Mouse (Mus musculus) intestine, embryonic 16.5 days (tissue): Measurements from ENCODE around the gene Hif3a. TPM values are rescaled to one million over a fixed set of nuclear protein-coding genes. Genes with fewer than 3 reads are reported as not detected.
"Not testable (repeated sequence)": the region's sequence is repeated elsewhere in the genome, so short reads cannot be mapped to it uniquely, and the experiment has no call there.

Experiments
- ATAC-seq: fragments of 200-750 bp; cut with Nextera tagmentation; 2 replicates; pipeline ENCODE4 v1.8.0; 2017; ENCODE audit warnings: moderate TSS enrichment, moderate library complexity
- H3K27ac ChIP-seq: fragments of 300-500 bp; sonication (generic); 2 replicates; pipeline ENCODE4 v1.5.1; 2014; ENCODE audit warnings: mild to moderate bottlenecking, low read length
- H3K27me3 ChIP-seq: fragments of 300-500 bp; sonication (generic); replicated peaks from 2 replicates; pipeline ENCODE4 v1.6.1; 2014; ENCODE audit warnings: low read length, control low read depth, mixed read lengths; ENCODE audit not compliant: control insufficient read depth, insufficient read depth
- H3K36me3 ChIP-seq: fragments of 300-500 bp; sonication (generic); 2 replicates; pipeline ENCODE4 v1.6.1; 2014; ENCODE audit warnings: low read length, control low read depth; ENCODE audit not compliant: control insufficient read depth, insufficient read depth
- H3K4me1 ChIP-seq: fragments of 300-500 bp; sonication (generic); 2 replicates; pipeline ENCODE4 v1.6.1; 2014; ENCODE audit warnings: low read length, control low read depth, mixed read lengths; ENCODE audit not compliant: control insufficient read depth, insufficient read depth
- H3K4me2 ChIP-seq: fragments of 300-500 bp; sonication (generic); 2 replicates; pipeline ENCODE4 v1.6.1; 2014; ENCODE audit warnings: low read depth, low read length, control low read depth
- H3K4me3 ChIP-seq: fragments of 300-500 bp; sonication (generic); 2 replicates; pipeline ENCODE4 v1.5.1; 2014; ENCODE audit warnings: mild to moderate bottlenecking, low read length
- H3K9ac ChIP-seq: fragments of 300-500 bp; sonication (generic); 2 replicates; pipeline ENCODE4 v1.6.1; 2014; ENCODE audit warnings: low read depth, low read length
- H3K9me3 ChIP-seq: fragments of 300-500 bp; sonication (generic); 2 replicates; pipeline ENCODE4 v1.6.1; 2016; ENCODE audit warnings: low read length, control low read depth; ENCODE audit not compliant: control insufficient read depth
- WGBS: fragments of 180-500 bp; shearing (Covaris S2); extraction: QIAGEN DNeasy Blood & Tissue Kit; methylation state at CpG from one replicate; pipeline ENCODE4 v1.1.7; 2014; 5-methylcytosine and 5-hydroxymethylcytosine counted together
- polyA plus RNA-seq: library from polyadenylated mRNA; unstranded; fragments of >200 nt; fragmentation: Nextera tagmentation; extraction: Ambion mirVana; gene quantifications from 2 replicates; pipeline ENCODE4 v1.2.1, GENCODE M21; 2015

Gene Hif3a
- polyA plus RNA-seq, result 72.7 and 87.8 TPM in 2 replicates

- Histone ChIP-seq H3K4me1 (peaks cover 30% of the 10 kb centered on the region), H3K4me3 (peak within 1 kb of the TSS; percentile 74), H3K9me3 (no peaks in the 10 kb centered on the region), H3K36me3 (no peaks in the 10 kb centered on the region), H3K27ac (peak within 1 kb of the TSS; percentile 100), H3K27me3 (no peaks in the 10 kb centered on the region), H3K4me2 (peak within 1 kb of the TSS; percentile 71), H3K9ac (peak within 1 kb of the TSS; percentile 83)
- ATAC-seq, result peak; percentile 62
- 0% methylated on average over 14 of the region's 15 CpGs for WGBS
Measured at GRCm38 (mm10) chr7:17062389-17062788, at the start of gene Hif3a. Gene Hif3a, minus strand, starts transcription at chr7:17062427.

GRCm38 (mm10) chr7:17101631-17102030 lies 39.4 kb upstream of the Hif3a start:
- not testable (repeated sequence) for H3K4me3 ChIP-seq, H3K9me3 ChIP-seq, H3K4me1 ChIP-seq, H3K36me3 ChIP-seq, ATAC-seq, H3K27me3 ChIP-seq, H3K9ac ChIP-seq, H3K4me2 ChIP-seq, H3K27ac ChIP-seq
- WGBS, result 88% methylated on average over 13 of the region's 13 CpGs

GRCm38 (mm10) chr7:17091280-17091679 lies 29.1 kb upstream of the Hif3a start:
- H3K4me3 ChIP-seq, result no peak overlapping the region
- H3K4me1 ChIP-seq, result no peaks in the 10 kb centered on the region
- ATAC-seq, result no peak
- H3K9me3 ChIP-seq, result no peaks in the 10 kb centered on the region
- H3K27ac ChIP-seq, result no peak overlapping the region
- no peak overlapping the region for H3K4me2 ChIP-seq
- H3K9ac ChIP-seq, result no peak overlapping the region
- H3K36me3 ChIP-seq, result no peaks in the 10 kb centered on the region
- 0% methylated on average over 1 of the region's 1 CpGs for WGBS
- H3K27me3 ChIP-seq, result no peaks in the 10 kb centered on the region

DNA sequence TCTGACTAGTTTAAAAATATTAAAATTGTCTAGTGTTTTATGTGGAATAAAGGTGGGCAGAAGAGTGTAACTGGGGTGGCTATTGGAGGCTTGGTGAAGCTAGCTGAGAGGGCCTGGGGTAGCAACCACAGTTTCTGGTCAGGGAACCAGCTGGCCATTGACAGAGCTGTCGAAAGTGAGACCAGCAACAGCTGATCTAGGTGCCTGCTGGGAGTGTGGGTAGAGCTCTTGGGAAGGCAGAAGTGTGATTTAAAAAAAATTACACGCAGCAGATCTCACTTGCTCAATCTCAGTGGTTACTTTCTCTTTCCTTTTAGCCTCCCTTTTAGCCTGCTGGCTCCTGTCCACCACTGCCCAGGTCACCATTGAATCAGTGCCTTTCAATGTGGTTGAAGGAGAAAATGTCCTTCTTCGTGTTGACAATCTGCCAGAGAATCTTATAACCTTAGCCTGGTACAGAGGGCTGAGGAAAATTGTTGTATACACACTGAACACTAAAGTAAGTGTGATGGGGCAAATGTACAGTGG lies 27.9 kb upstream of the Hif3a start:
- Histone ChIP-seq H3K9me3 (no peaks in the 10 kb centered on the region), H3K4me1 (no peaks in the 10 kb centered on the region), H3K27ac (no peak overlapping the region), H3K9ac (no peak overlapping the region), H3K27me3 (no peaks in the 10 kb centered on the region), H3K36me3 (no peaks in the 10 kb centered on the region), H3K4me2 (no peak overlapping the region), H3K4me3 (no peak overlapping the region)
- ATAC-seq, result no peak
- WGBS, result 60% methylated on average over 3 of the region's 3 CpGs

DNA sequence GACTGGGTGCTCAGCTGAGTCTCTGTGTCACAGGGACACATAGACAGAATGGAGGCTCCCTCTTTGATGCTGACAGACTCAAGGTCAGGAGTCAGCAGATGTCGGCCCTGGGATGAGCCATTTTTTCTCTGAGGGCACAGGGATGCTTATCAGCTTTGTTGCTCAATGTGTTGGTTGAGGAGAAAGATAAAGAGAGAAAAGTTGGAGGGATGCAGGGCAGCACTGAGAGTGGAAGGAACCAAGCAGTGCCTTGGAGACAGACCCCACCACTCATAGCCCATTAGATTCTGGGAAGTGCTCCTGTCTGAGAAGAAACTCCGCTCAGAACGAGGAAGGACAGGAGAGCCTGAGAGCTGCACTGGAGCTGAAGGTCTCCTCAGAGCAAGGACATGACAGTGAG lies 25.5 kb upstream of the Hif3a start:
- Histone ChIP-seq H3K4me3 (no peak overlapping the region), H3K4me2 (no peak overlapping the region), H3K27ac (no peak overlapping the region), H3K27me3 (no peaks in the 10 kb centered on the region), H3K36me3 (no peaks in the 10 kb centered on the region), H3K4me1 (no peaks in the 10 kb centered on the region), H3K9me3 (no peaks in the 10 kb centered on the region), H3K9ac (no peak overlapping the region)
- WGBS, result 70% methylated on average over 3 of the region's 3 CpGs
- no peak for ATAC-seq

- Histone ChIP-seq H3K36me3 (no peaks in the 10 kb centered on the region), H3K4me2 (no peak overlapping the region), H3K4me1 (no peaks in the 10 kb centered on the region), H3K27ac (no peak overlapping the region), H3K27me3 (no peaks in the 10 kb centered on the region), H3K4me3 (no peak overlapping the region), H3K9me3 (no peaks in the 10 kb centered on the region), H3K9ac (no peak overlapping the region)
- no peak for ATAC-seq
- 72% methylated on average over 4 of the region's 4 CpGs for WGBS
Measured at GRCm38 (mm10) chr7:17082766-17083165, 20.5 kb upstream of the Hif3a start.

- 86% methylated on average over 7 of the region's 7 CpGs for WGBS
- Histone ChIP-seq H3K36me3 (no peaks in the 10 kb centered on the region), H3K4me3 (no peak overlapping the region), H3K9ac (no peak overlapping the region), H3K27me3 (no peaks in the 10 kb centered on the region), H3K27ac (no peak overlapping the region), H3K4me2 (no peak overlapping the region), H3K4me1 (no peaks in the 10 kb centered on the region), H3K9me3 (no peaks in the 10 kb centered on the region)
- ATAC-seq, result no peak
Measured at GRCm38 (mm10) chr7:17078076-17078654, 15.9 kb upstream of the Hif3a start.

DNA sequence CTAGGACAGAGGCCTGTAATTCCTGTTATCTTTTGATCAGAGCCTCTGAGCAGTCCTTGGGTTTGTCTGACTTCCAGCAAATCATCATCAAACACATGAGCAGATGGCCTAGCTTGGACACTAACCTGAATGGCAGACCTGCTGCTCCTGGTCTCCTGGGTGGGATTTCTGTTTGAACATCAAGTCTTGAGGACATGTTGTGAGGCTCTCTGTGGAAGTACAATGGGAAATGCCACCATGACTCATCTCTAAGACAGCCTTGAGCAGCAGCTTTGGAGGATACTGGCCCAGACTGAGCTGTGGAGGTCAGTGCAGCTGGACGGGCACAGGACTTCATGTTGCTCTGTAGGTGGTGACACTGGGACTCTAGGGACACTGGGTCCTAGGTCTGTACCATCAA lies 14.3 kb upstream of the Hif3a start:
- Histone ChIP-seq H3K4me2 (no peak overlapping the region), H3K9ac (no peak overlapping the region), H3K27ac (no peak overlapping the region), H3K4me1 (no peaks in the 10 kb centered on the region), H3K36me3 (no peaks in the 10 kb centered on the region), H3K27me3 (no peaks in the 10 kb centered on the region), H3K9me3 (no peaks in the 10 kb centered on the region), H3K4me3 (no peak overlapping the region)
- WGBS, result 80% methylated on average over 1 of the region's 1 CpGs
- no peak for ATAC-seq

DNA sequence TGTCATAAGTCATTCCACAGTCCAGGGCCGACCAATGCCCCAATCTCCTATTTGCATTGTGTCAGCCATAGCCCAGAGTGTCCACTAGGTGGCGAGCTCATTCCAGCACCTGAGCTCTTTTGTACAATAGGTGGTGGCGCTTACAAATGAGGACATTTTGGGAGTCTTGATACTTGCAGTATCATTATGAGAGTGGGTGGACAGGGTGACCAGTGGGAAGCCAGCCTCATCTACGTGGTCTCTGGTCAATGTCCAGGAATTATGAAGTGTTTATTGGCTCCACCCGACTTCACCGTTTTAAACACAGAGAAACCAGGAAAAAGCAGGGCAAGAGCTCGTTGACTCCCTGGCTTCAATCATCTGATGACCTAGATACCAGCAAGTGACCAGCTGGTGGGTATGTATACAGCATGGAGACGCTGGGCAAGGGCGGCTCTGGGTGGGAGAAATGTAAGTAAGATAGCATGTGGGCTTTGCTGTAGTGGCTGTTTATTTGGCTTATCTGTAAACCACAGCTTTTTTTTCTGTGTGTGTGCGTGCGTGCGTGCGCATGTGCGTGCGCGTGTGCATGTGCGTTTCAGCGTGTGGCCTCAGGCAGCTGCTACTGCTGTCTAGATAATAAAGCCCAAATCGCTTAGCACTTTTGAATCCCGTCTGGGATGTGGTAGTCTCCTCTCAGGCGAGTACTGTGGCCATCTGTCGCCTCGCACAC lies 11.8 kb upstream of the Hif3a start, which contains the start of gene Psg16:
Gene Psg16 (plus strand): TSS at position 137 of the 712 bp plus-strand sequence.
- no peak within 1 kb of the TSS for H3K9ac ChIP-seq
- WGBS, result 63% methylated on average over 23 of the region's 23 CpGs
- H3K4me3 ChIP-seq, result no peak within 1 kb of the TSS
- no peaks in the 10 kb centered on the region for H3K27me3 ChIP-seq
- H3K4me1 ChIP-seq, result no peaks in the 10 kb centered on the region
- peak; percentile 88 for ATAC-seq
- no peaks in the 10 kb centered on the region for H3K36me3 ChIP-seq
- no peak within 1 kb of the TSS for H3K4me2 ChIP-seq
- H3K9me3 ChIP-seq, result no peaks in the 10 kb centered on the region
- no peak within 1 kb of the TSS for H3K27ac ChIP-seq
